Mouse (Mus musculus) neural tube, postnatal 0 days (tissue): ENCODE data around the gene Gm595. TPM values are rescaled to one million over a fixed set of nuclear protein-coding genes. Genes with fewer than 3 reads are reported as not detected.

ENCODE experiments used
- polyA plus RNA-seq: library from polyadenylated mRNA; unstranded; fragments of >200 nt; fragmentation: Nextera tagmentation; extraction: Ambion mirVana; gene quantifications from 2 replicates; pipeline ENCODE4 v1.2.1, GENCODE M21; 2015

The Gm595 gene
- polyA plus RNA-seq, result not detected in 2 replicates

DNA sequence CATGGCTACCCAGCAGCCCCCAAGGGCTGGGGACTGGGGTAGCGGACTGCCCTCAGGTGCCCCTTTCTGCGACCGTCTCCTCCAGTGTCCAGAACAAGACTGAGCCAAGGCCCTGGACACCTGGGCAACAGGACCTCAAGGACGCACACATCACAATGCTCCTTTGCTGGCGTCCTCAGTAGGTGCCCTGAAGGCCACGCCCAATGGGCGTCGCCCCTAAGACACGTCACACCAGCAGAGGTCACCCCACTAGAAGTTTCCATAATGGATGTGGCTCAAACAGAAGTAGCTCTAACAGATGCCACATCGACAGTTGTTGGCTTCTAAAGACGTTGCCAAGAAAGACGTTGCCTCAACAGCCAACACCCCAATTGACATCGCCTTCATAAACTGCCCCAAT is at the start of gene Gm595:
Gene Gm595 (minus strand): TSS at position 101 of the 400 bp plus-strand sequence.

Other genes starting within 250 kb of the Gm595 start
- gene Gpr119, start 203.2 kb downstream of the Gm595 start, polyA plus RNA-seq, result 0.26 TPM in 1 of 2 replicates, not detected in the other
- gene Rbmx2, start 182.7 kb downstream of the Gm595 start, polyA plus RNA-seq, result 17.9 and 23.3 TPM in 2 replicates